Mouse (Mus musculus) heart, adult 8-10 months (tissue): Measurements from ENCODE around the gene H2-Ke6. TPM values are rescaled to one million over a fixed set of nuclear protein-coding genes. Genes with fewer than 3 reads are reported as not detected.
"Not testable (repeated sequence)": the region's sequence is repeated elsewhere in the genome, so short reads cannot be mapped to it uniquely, and the experiment has no call there.

Experiments
- DNase-seq: peaks from one replicate; pipeline ENCODE4 v3.0.0; 2022; ENCODE audit warnings: low spot score
- total RNA-seq, 4 experiments: library from RNA; stranded (reverse); gene quantifications; 2 replicates each; pipeline ENCODE4 v1.2.4; 2022

Gene H2-Ke6
- total RNA-seq, 4 experiments from 2014 or later = 134 to 149 (median 137) TPM

- no peak for DNase-seq
Measured at GRCm38 (mm10) chr17:34029890-34030595, 2.2 kb upstream of the H2-Ke6 start.

- no peak for DNase-seq
Measured at GRCm38 (mm10) chr17:34029150-34029889, 1.5 kb upstream of the H2-Ke6 start.

GRCm38 (mm10) chr17:34028501-34029149 is 765 bp upstream of the H2-Ke6 start:
- peak; percentile 39 for DNase-seq

GRCm38 (mm10) chr17:34026917-34027655 is 774 bp downstream of the H2-Ke6 start:
- DNase-seq = no peak

GRCm38 (mm10) chr17:34026221-34026620 is 1.6 kb downstream of the H2-Ke6 start:
- DNase-seq = no peak

- no peak for DNase-seq
Measured at GRCm38 (mm10) chr17:34025756-34026151, 2.1 kb downstream of the H2-Ke6 start.

- no peak for DNase-seq
Measured at GRCm38 (mm10) chr17:34024861-34025755, 2.8 kb downstream of the H2-Ke6 start.

GRCm38 (mm10) chr17:34024317-34024821 is 3.5 kb downstream of the H2-Ke6 start, which contains the start of gene Ring1:
TSS of gene Ring1 (minus strand) at chr17:34024680.
- DNase-seq = peak; percentile 80

- no peak for DNase-seq
Measured at GRCm38 (mm10) chr17:34023678-34024077, 4.2 kb downstream of the H2-Ke6 start.

- DNase-seq = no peak
Measured at GRCm38 (mm10) chr17:34022987-34023386, 4.9 kb downstream of the H2-Ke6 start.

GRCm38 (mm10) chr17:34022414-34022783 is 5.5 kb downstream of the H2-Ke6 start:
- no peak for DNase-seq

- DNase-seq = no peak
Measured at GRCm38 (mm10) chr17:34021539-34022413, 6.1 kb downstream of the H2-Ke6 start.

- no peak for DNase-seq
Measured at GRCm38 (mm10) chr17:34013436-34013835, 14.4 kb downstream of the H2-Ke6 start.

- DNase-seq = no peak
Measured at GRCm38 (mm10) chr17:34010156-34010555, 17.7 kb downstream of the H2-Ke6 start.

- no peak for DNase-seq
Measured at GRCm38 (mm10) chr17:34006570-34006969, 21.3 kb downstream of the H2-Ke6 start.

- DNase-seq = no peak
Measured at GRCm38 (mm10) chr17:34003426-34003825, 24.4 kb downstream of the H2-Ke6 start.

- DNase-seq = not testable (repeated sequence)
Measured at GRCm38 (mm10) chr17:34000796-34001195, 27.1 kb downstream of the H2-Ke6 start.

GRCm38 (mm10) chr17:34000150-34000537 is 27.7 kb downstream of the H2-Ke6 start, which contains the start of gene H2-K1:
TSS of gene H2-K1 (minus strand) at chr17:34000347.
- peak; percentile 96 for DNase-seq

- no peak for DNase-seq
Measured at GRCm38 (mm10) chr17:33999341-34000149, 28.3 kb downstream of the H2-Ke6 start.
